In genomic region chr8:125518301-125518700, GRCm38 (mm10) we compare ENCODE assay signal across 8 mouse cellular contexts. TPM values are rescaled to one million over a fixed set of nuclear protein-coding genes. Genes with fewer than 3 reads are reported as not detected.
DNase-seq lines count a peak whose midpoint lies in the region; ATAC-seq and TF ChIP-seq lines count a peak whose summit lies in the region.

No protein-coding gene starts in this region.

- peak overlapping the region; percentile 46; the same call in 1 of the 2 replicates for H3K27ac ChIP-seq in layer of hippocampus, adult 2 months
- H3K27ac ChIP-seq in kidney, embryonic 16.5 days (ENCODE audit: low read length) = peak overlapping the region; percentile 44

- no peaks in the 10 kb centered on the region for H3K27me3 ChIP-seq in kidney, embryonic 16.5 days (ENCODE audit: insufficient read depth, low read length)

- no peak for TF ChIP-seq CTCF in layer of hippocampus, adult 2 months (conservative IDR thresholded peaks at IDR 0.05)

- no peaks in the 10 kb centered on the region for H3K9me3 ChIP-seq in kidney, embryonic 16.5 days (ENCODE audit: low read length)

- WGBS in kidney, embryonic 16.5 days = 61% methylated on average over 6 of the region's 6 CpGs

- H3K36me3 ChIP-seq in kidney, embryonic 16.5 days (ENCODE audit: insufficient read depth, low read length) = no peaks in the 10 kb centered on the region

- no peak overlapping the region for H3K4me2 ChIP-seq in kidney, embryonic 16.5 days (replicated peaks; ENCODE audit: low read depth, low read length)

- no peak overlapping the region for H3K4me3 ChIP-seq in layer of hippocampus, adult 2 months
- H3K4me3 ChIP-seq in kidney, embryonic 16.5 days (ENCODE audit: low read length) = no peak overlapping the region

- DNase-seq in layer of hippocampus, adult 2 months (ENCODE audit: low spot score in 2 of 2) = no peak
- no peak for DNase-seq in layer of hippocampus, postnatal 14 days (ENCODE audit: low spot score in 2 of 2)
- DNase-seq in frontal cortex, postnatal 25 days (ENCODE audit: low spot score in 2 of 2) = no peak
- DNase-seq in testis, postnatal 14 days (ENCODE audit: low spot score) = no peak
- DNase-seq in retina, postnatal 1 day = no peak

- H3K4me1 ChIP-seq in kidney, embryonic 16.5 days (ENCODE audit: insufficient read depth, low read length) = peaks cover 38% of the 10 kb centered on the region

- no peak overlapping the region for H3K9ac ChIP-seq in kidney, embryonic 16.5 days (replicated peaks; ENCODE audit: low read length)

- ATAC-seq in granulocyte monocyte progenitor cell, adult 5-6 weeks (replicated peaks; ENCODE audit: poor library complexity, severe bottlenecking) = peak; percentile 96
- ATAC-seq in kidney, embryonic 16.5 days (ENCODE audit: low FRiP score, low TSS enrichment) = 0 out of 2 replicates have a peak, but pooled peaks have one; percentile 47
- ATAC-seq in monocyte, adult 5-6 weeks (replicated peaks; ENCODE audit: insufficient number of reproducible peaks, low FRiP score, low TSS enrichment, poor library complexity, severe bottlenecking) = peak; percentile 43; the same call in 1 of the 2 replicates

RNA-seq across cellular contexts. Expression of gene Sipa1l2, which starts 51.3 kb away (rescaled TPM):
- 10 to 100 TPM; 69.5 to 72.1 TPM for total RNA-seq in layer of hippocampus, adult 2 months (2021)
- total RNA-seq in layer of hippocampus, postnatal 14 days (2021) = 10 to 100 TPM; 36.9 to 42.0 TPM
- total RNA-seq in granulocyte monocyte progenitor cell, adult 5-6 weeks (2014; fragmentation: Nextera tagmentation) = 1.0 and 1.4 TPM in 2 replicates
- 1.9 and 2.4 TPM in 2 replicates for total RNA-seq in granulocyte monocyte progenitor cell, adult 5-6 weeks (2017)
- polyA plus RNA-seq in kidney, embryonic 16.5 days (2015; fragmentation: Nextera tagmentation; extraction: Ambion mirVana) = 18.1 and 18.3 TPM in 2 replicates
- total RNA-seq in monocyte, adult 5-6 weeks (2017) = 14.4 to 15.8 TPM (median 15.8 TPM) in 3 replicates

Comparison
In these comparisons a context has a peak if more than half of its experiments do, and no peak if none do; other contexts are left out.
1. ATAC-seq: peak in every context shown above with its lines; median percentile 96 in granulocyte monocyte progenitor cell, adult 5-6 weeks; 47 in kidney, embryonic 16.5 days; 43 in monocyte, adult 5-6 weeks.